Mouse (Mus musculus): ENCODE measurements around the gene Klhl29.

- TF ChIP-seq CTCF (IDR thresholded peaks at IDR 0.05; ENCODE audit: low read depth, low read length): no peak
- TF ChIP-seq POLR2A (IDR thresholded peaks at IDR 0.05; ENCODE audit: borderline replicate concordance, low read depth, low read length): no peak
These were observed 189.9 kb downstream of the Klhl29 start for GRCm38 (mm10) chr12:5185603-5186002.
